Mouse (Mus musculus) ES-Bruce4 (cell line): Measurements from ENCODE around the gene Dcst2.
A peak's percentile ranks its signal among the peaks of the same experiment; 100 is the strongest.

ENCODE experiments used
- CTCF ChIP-seq: IDR thresholded peaks from one replicate; pipeline ENCODE4 v1.8.1; 2011; ENCODE audit warnings: low read depth, low read length
- EP300 ChIP-seq: IDR thresholded peaks from 2 replicates; pipeline ENCODE4 v1.6.1; 2011; ENCODE audit warnings: low read depth, low read length; ENCODE audit not compliant: insufficient read depth
- POLR2A ChIP-seq: IDR thresholded peaks from one replicate; pipeline ENCODE4 v1.8.1; 2011; ENCODE audit warnings: low read length; ENCODE audit not compliant: insufficient read depth

- peak; percentile 63 for TF ChIP-seq EP300
- no peak for TF ChIP-seq CTCF
- peak; percentile 86 for TF ChIP-seq POLR2A
These were observed 59.4 kb downstream of the Dcst2 start for GRCm38 (mm10) chr3:89421002-89421774.
